Mouse (Mus musculus) inflammation-experienced regulatory T-cells (primary cell): ENCODE results near the gene Arfip1. TPM values are rescaled to one million over a fixed set of nuclear protein-coding genes. Genes with fewer than 3 reads are reported as not detected.

Source experiments
- polyA plus RNA-seq, 2 experiments: library from polyadenylated mRNA; unstranded; fragments of 100-300 nt; shearing (Covaris generic); gene quantifications; one replicate each; pipeline ENCODE4 v1.2.1; 2017

The Arfip1 gene
- polyA plus RNA-seq: 10 to 100 TPM; 46.8 to 63.0 TPM

GRCm38 (mm10) chr3:84582023-84582912, at the start of gene Arfip1:
Gene Arfip1, minus strand, starts transcription at chr3:84582625.

GRCm38 (mm10) chr3:84593274-84593673, 10.8 kb upstream of the Arfip1 start, which contains the start of gene Tigd4:
Gene Tigd4, plus strand, starts transcription at chr3:84593574.

GRCm38 (mm10) chr3:84480006-84480897, 102.2 kb downstream of the Arfip1 start, which contains the start of gene Fhdc1:
Gene Fhdc1, minus strand, starts transcription at chr3:84480429.

Other genes starting within 250 kb of the Arfip1 start
- gene Fhdc1, start 102.2 kb downstream of the Arfip1 start, polyA plus RNA-seq: 1 to 10 TPM; 2.4 to 3.1 TPM
- gene Tigd4, start 10.9 kb upstream of the Arfip1 start, polyA plus RNA-seq: not detected
- 100 to 1,000 TPM; 102 to 127 TPM for gene Tmem154, start 83.6 kb upstream of the Arfip1 start, polyA plus RNA-seq
- 10 to 100 TPM; 23.7 to 35.9 TPM for gene Fbxw7, start 232.6 kb upstream of the Arfip1 start, polyA plus RNA-seq